Comparison of ENCODE assay signal across 22 mouse cellular contexts in genomic region chr7:34541000-34541399, GRCm38 (mm10).
DNase-seq lines count a peak whose midpoint lies in the region; ATAC-seq and TF ChIP-seq lines count a peak whose summit lies in the region.
"Had no signal": no experiment of that assay in that cellular context is flagged by ENCODE, and none has a peak within 500 bp of the region (broad histone marks: within the 10 kb centered on the region; RNA-seq: fewer than 3 reads in every experiment).

No protein-coding gene starts in this region.

- H3K4me3 ChIP-seq in lung, embryonic 14.5 days (ENCODE audit: low read depth, low read length) = no peak overlapping the region
- H3K4me3 ChIP-seq in E14TG2a.4 (replicated peaks; ENCODE audit: low read length) = peak overlapping the region; percentile 10; the same call in 1 of the 2 replicates
- H3K4me3 ChIP-seq in intestine, embryonic 16.5 days (ENCODE audit: low read length) = no peak overlapping the region
- no peak overlapping the region for H3K4me3 ChIP-seq in stomach, postnatal 0 days (ENCODE audit: low read depth, low read length)
- H3K4me3 ChIP-seq: embryonic facial prominence, embryonic 13.5 days; forebrain, embryonic 12.5 days; heart, adult 2 months; heart, embryonic 15.5 days; hindbrain, embryonic 13.5 days had no signal

- H3K27ac ChIP-seq in lung, embryonic 14.5 days (ENCODE audit: low read depth) = no peak overlapping the region
- H3K27ac ChIP-seq in intestine, embryonic 16.5 days (ENCODE audit: low read length) = 0 out of 2 replicates have a peak overlapping the region, but pooled peaks have one; percentile 7
- no peak overlapping the region for H3K27ac ChIP-seq in stomach, postnatal 0 days (replicated peaks)
- H3K27ac ChIP-seq: embryonic facial prominence, embryonic 13.5 days; forebrain, embryonic 12.5 days; heart, adult 2 months; heart, embryonic 15.5 days; hindbrain, embryonic 13.5 days had no signal

- H3K4me2 ChIP-seq in lung, embryonic 14.5 days = no peak overlapping the region
- no peak overlapping the region for H3K4me2 ChIP-seq in intestine, embryonic 16.5 days (ENCODE audit: low read depth, low read length)
- H3K4me2 ChIP-seq in stomach, postnatal 0 days (replicated peaks; ENCODE audit: low read depth) = no peak overlapping the region
- H3K4me2 ChIP-seq: embryonic facial prominence, embryonic 13.5 days; forebrain, embryonic 12.5 days; heart, embryonic 11.5 days; heart, embryonic 15.5 days; hindbrain, embryonic 13.5 days had no signal

- H3K9ac ChIP-seq in lung, embryonic 14.5 days = no peak overlapping the region
- no peak overlapping the region for H3K9ac ChIP-seq in intestine, embryonic 16.5 days (ENCODE audit: low read depth, low read length)
- no peak overlapping the region for H3K9ac ChIP-seq in stomach, postnatal 0 days (ENCODE audit: low read length)
- H3K9ac ChIP-seq: embryonic facial prominence, embryonic 13.5 days; forebrain, embryonic 12.5 days; heart, embryonic 15.5 days; hindbrain, embryonic 13.5 days had no signal

- no peaks in the 10 kb centered on the region for H3K9me3 ChIP-seq in lung, embryonic 14.5 days (ENCODE audit: low read depth, low read length)
- H3K9me3 ChIP-seq in E14TG2a.4 (ENCODE audit: low read length) = no peaks in the 10 kb centered on the region
- H3K9me3 ChIP-seq in intestine, embryonic 16.5 days (ENCODE audit: control insufficient read depth, low read length) = no peaks in the 10 kb centered on the region
- H3K9me3 ChIP-seq in stomach, postnatal 0 days (ENCODE audit: control insufficient read depth, low read length) = no peaks in the 10 kb centered on the region
- H3K9me3 ChIP-seq: forebrain, embryonic 12.5 days; heart, embryonic 15.5 days; hindbrain, embryonic 13.5 days had no signal

- WGBS in lung, embryonic 14.5 days = 42% methylated on average over 4 of the region's 4 CpGs
- 50% methylated on average over 4 of the region's 4 CpGs for WGBS in intestine, embryonic 16.5 days
- WGBS in stomach, postnatal 0 days = 30% methylated on average over 4 of the region's 4 CpGs

- no peak for TF ChIP-seq EP300 in stomach, postnatal 0 days (optimal IDR thresholded peaks at IDR 0.05)

- 0 out of 2 replicates have a peak, but pooled peaks cover 4% of the 10 kb centered on the region for H3K4me1 ChIP-seq in lung, embryonic 14.5 days (ENCODE audit: insufficient read depth)
- H3K4me1 ChIP-seq in E14TG2a.4 (replicated peaks; ENCODE audit: low read depth, low read length) = peaks cover 83% of the 10 kb centered on the region
- H3K4me1 ChIP-seq in intestine, embryonic 16.5 days (ENCODE audit: control insufficient read depth, insufficient read depth, low read length) = 0 out of 2 replicates have a peak, but pooled peaks cover 3% of the 10 kb centered on the region
- H3K4me1 ChIP-seq in stomach, postnatal 0 days (replicated peaks; ENCODE audit: control insufficient read depth, insufficient read depth) = no peaks in the 10 kb centered on the region
- H3K4me1 ChIP-seq: hindbrain, embryonic 13.5 days had no signal

- H3K36me3 ChIP-seq in lung, embryonic 14.5 days (ENCODE audit: insufficient read depth) = no peaks in the 10 kb centered on the region
- H3K36me3 ChIP-seq in E14TG2a.4 (ENCODE audit: insufficient read depth, low read length) = peaks cover 19% of the 10 kb centered on the region
- H3K36me3 ChIP-seq in intestine, embryonic 16.5 days (ENCODE audit: control insufficient read depth, insufficient read depth, low read length) = no peaks in the 10 kb centered on the region
- H3K36me3 ChIP-seq in stomach, postnatal 0 days (ENCODE audit: control insufficient read depth, insufficient read depth, low read length) = no peaks in the 10 kb centered on the region
- H3K36me3 ChIP-seq: embryonic facial prominence, embryonic 13.5 days; forebrain, embryonic 12.5 days; G1E; heart, embryonic 15.5 days; hindbrain, embryonic 13.5 days had no signal

- no peaks in the 10 kb centered on the region for H3K27me3 ChIP-seq in lung, embryonic 14.5 days (ENCODE audit: insufficient read depth, low read length)
- no peaks in the 10 kb centered on the region for H3K27me3 ChIP-seq in E14TG2a.4 (ENCODE audit: insufficient read depth, low read length)
- no peaks in the 10 kb centered on the region for H3K27me3 ChIP-seq in intestine, embryonic 16.5 days (replicated peaks; ENCODE audit: control insufficient read depth, insufficient read depth, low read length)
- H3K27me3 ChIP-seq in stomach, postnatal 0 days (ENCODE audit: control insufficient read depth, insufficient read depth, low read length) = no peaks in the 10 kb centered on the region
- H3K27me3 ChIP-seq: CH12.LX; embryonic facial prominence, embryonic 13.5 days; forebrain, embryonic 12.5 days; heart, embryonic 15.5 days; hindbrain, embryonic 13.5 days had no signal

- DNase-seq in lung, embryonic 14.5 days = peak; percentile 26
- DNase-seq in lung, postnatal 25 days (ENCODE audit: low spot score) = no peak
- no peak for DNase-seq in stomach, postnatal 0 days (ENCODE audit: low spot score)
- no peak for DNase-seq in frontal cortex, postnatal 14 days (ENCODE audit: low spot score in 2 of 2)
- DNase-seq: adrenal gland, adult 8-10 months; adrenal gland, postnatal 36 days; cerebellum, adult 2 months; cerebellum, postnatal 14 days; embryo, embryonic 11 days; gastrocnemius, postnatal 14 days; heart, adult 2 months; heart, postnatal 14 days had no signal

- TF ChIP-seq CTCF in lung, embryonic 14.5 days (IDR thresholded peaks at IDR 0.05; ENCODE audit: low read depth) = no peak
- no peak for TF ChIP-seq CTCF in E14TG2a.4 (conservative IDR thresholded peaks at IDR 0.05; ENCODE audit: low read length)
- TF ChIP-seq CTCF in stomach, postnatal 0 days (IDR thresholded peaks at IDR 0.05; ENCODE audit: low read depth) = no peak

- peak; percentile 94 for ATAC-seq in lung, embryonic 14.5 days (ENCODE audit: insufficient read depth)
- ATAC-seq in intestine, embryonic 16.5 days = peak; percentile 36; the same call in 1 of the 2 replicates
- peak; percentile 35; the same call in 1 of the 2 replicates for ATAC-seq in stomach, postnatal 0 days (ENCODE audit: low FRiP score, low TSS enrichment)
- ATAC-seq: forebrain, embryonic 16.5 days had no signal

Comparison
In these comparisons a context has a peak if more than half of its experiments do, and no peak if none do; other contexts are left out.
1. ATAC-seq: peak in every context shown above with its lines; median percentile 94 in lung, embryonic 14.5 days; 36 in intestine, embryonic 16.5 days; 35 in stomach, postnatal 0 days.